Mouse (Mus musculus): ENCODE measurements around the gene Oxct2a. TPM values are rescaled to one million over a fixed set of nuclear protein-coding genes. Genes with fewer than 3 reads are reported as not detected.
A peak's percentile ranks its signal among the peaks of the same experiment; 100 is the strongest.
"Not testable (repeated sequence)": the region's sequence is repeated elsewhere in the genome, so short reads cannot be mapped to it uniquely, and the experiment has no call there.

Oxct2a gene
- total and polyA plus RNA-seq, 3 experiments: 0.04 TPM; not detected in 2

DNA sequence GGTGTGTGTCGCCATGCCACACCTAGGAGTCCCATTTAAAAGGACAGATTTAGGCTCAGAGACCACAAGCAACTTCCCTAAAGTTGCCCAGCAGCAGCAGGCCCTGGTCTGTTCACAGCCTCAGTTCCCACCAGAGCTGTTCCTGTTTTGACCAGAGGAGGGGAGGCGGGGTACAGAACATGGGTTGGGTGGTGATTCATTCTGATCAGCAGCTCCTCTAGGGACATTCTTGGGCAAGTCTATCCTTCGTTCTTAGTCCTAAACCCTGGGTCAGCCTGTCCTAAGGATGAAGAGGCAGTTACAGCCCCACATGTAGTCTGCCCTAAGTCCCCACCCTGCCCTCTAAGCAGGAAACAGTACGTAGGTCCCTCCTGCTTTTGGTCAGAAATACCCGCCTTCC lies 16.8 kb upstream of the Oxct2a start:
- Histone ChIP-seq H3K27ac (ENCODE audit: control insufficient read depth, low read depth, low read length) (no peak overlapping the region), H3K4me1 (ENCODE audit: control insufficient read depth in 1 of 2, insufficient read depth in 2 of 2, low read length in 2 of 2) (no peaks in the 10 kb centered on the region), H3K27me3 (ENCODE audit: control insufficient read depth in 1 of 2, insufficient read depth in 2 of 2, low read length in 2 of 2) (no peaks in the 10 kb centered on the region), H3K79me2 (ENCODE audit: control insufficient read depth, insufficient read depth, low read length, poor library complexity) (no peaks in the 10 kb centered on the region), H3K36me3 (ENCODE audit: control insufficient read depth in 1 of 2, insufficient read depth in 2 of 2, low read length in 2 of 2) (no peaks in the 10 kb centered on the region), H3K9ac (ENCODE audit: control insufficient read depth, low read depth, low read length, poor library complexity, severe bottlenecking) (no peak overlapping the region), H3K9me3 (replicated peaks; ENCODE audit: insufficient read depth, low read length) (no peaks in the 10 kb centered on the region), H3K4me3 (ENCODE audit: control insufficient read depth in 1 of 2, insufficient read depth in 1 of 2, low read depth in 2 of 2, low read length in 2 of 2) (no peak overlapping the region)
- peak; percentile 59 for DNase-seq (ENCODE audit: low read depth, low spot score)
- peak in 1 of 3 experiments; percentile 9; a peak in 1 of 6 replicates for TF ChIP-seq CTCF (IDR thresholded peaks at IDR 0.05 in 2 of 3, conservative IDR thresholded peaks at IDR 0.05 in 1 of 3; ENCODE audit: control insufficient read depth in 1 of 3, insufficient read depth in 1 of 3, low read depth in 2 of 3, low read length in 3 of 3, poor library complexity in 1 of 3, severe bottlenecking in 1 of 3)
- TF ChIP-seq TBP (IDR thresholded peaks at IDR 0.05; ENCODE audit: low read depth, low read length): no peak

DNA sequence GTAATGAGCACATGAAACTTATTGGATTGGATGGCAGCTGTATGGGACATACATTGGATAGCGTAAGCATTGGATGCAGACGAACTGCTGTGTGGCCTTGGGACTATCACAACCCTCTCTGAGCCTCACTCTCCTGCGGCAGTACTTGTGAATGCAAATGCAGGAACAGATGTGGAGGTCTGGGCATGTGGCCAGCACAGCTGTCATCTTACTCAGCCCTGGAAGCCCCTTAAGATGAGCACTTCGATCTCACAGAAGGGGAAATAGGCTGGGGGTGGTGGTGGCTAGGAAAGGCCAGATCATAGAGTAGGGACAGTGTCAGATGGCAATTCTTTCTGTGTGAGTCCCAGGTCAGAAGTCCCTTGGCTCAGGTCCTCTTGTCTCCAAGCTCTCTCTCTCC lies 14.3 kb upstream of the Oxct2a start:
- Histone ChIP-seq H3K27me3 (ENCODE audit: control insufficient read depth in 1 of 2, insufficient read depth in 2 of 2, low read length in 2 of 2) (no peaks in the 10 kb centered on the region), H3K9me3 (replicated peaks; ENCODE audit: insufficient read depth, low read length) (no peaks in the 10 kb centered on the region), H3K4me1 (ENCODE audit: control insufficient read depth in 1 of 2, insufficient read depth in 2 of 2, low read length in 2 of 2) (no peaks in the 10 kb centered on the region), H3K27ac (ENCODE audit: control insufficient read depth, low read depth, low read length) (no peak overlapping the region), H3K4me3 (ENCODE audit: control insufficient read depth in 1 of 2, insufficient read depth in 1 of 2, low read depth in 2 of 2, low read length in 2 of 2) (no peak overlapping the region), H3K9ac (ENCODE audit: control insufficient read depth, low read depth, low read length, poor library complexity, severe bottlenecking) (no peak overlapping the region), H3K36me3 (ENCODE audit: control insufficient read depth in 1 of 2, insufficient read depth in 2 of 2, low read length in 2 of 2) (no peaks in the 10 kb centered on the region), H3K79me2 (ENCODE audit: control insufficient read depth, insufficient read depth, low read length, poor library complexity) (no peaks in the 10 kb centered on the region)
- DNase-seq (ENCODE audit: low read depth, low spot score): peak; percentile 36
- TF ChIP-seq KAT2A (conservative IDR thresholded peaks at IDR 0.05; ENCODE audit: low read depth, low read length): no peak

DNA sequence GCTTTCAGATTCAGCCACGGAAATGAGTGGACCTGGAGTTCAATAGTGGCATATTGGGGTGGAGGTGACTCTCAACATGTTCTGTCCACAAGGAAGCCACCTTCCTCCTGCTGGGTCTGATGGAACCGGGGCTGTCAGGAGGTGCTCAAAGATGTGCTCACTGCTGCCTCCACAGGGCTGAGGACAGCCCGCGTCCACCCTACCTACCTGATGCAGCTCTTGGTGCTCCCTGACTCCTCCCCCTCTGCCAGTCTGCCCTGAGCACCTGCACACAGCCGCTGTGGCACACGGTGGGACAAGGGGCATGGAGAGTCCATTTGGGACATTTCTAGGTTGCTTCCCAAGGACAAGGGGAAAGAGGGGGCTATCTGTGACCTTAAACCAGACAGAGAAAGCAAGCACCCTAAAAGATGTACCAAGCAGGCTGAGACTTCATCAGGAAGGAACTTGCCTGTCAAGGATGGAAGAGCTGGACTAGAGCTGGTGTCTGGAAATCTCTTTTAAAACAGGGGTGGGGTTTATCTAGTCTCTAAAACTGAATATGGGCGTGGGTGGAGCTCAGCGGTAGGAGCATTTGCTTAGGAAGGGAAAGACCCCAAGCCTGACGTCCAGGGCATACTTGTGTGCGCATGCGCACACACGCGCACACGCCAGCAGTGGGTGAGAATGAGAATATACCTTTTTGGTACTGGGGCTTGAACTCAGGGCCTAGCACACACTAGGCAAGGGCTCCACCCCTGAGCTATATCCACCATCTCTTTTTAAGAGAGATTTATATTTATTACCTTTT lies 12.6 kb upstream of the Oxct2a start:
- Histone ChIP-seq H3K79me2 (ENCODE audit: control insufficient read depth, insufficient read depth, low read length, poor library complexity) (no peaks in the 10 kb centered on the region), H3K9ac (ENCODE audit: control insufficient read depth, low read depth, low read length, poor library complexity, severe bottlenecking) (no peak overlapping the region), H3K9me3 (replicated peaks; ENCODE audit: insufficient read depth, low read length) (no peaks in the 10 kb centered on the region), H3K27ac (ENCODE audit: control insufficient read depth, low read depth, low read length) (no peak overlapping the region), H3K27me3 (ENCODE audit: control insufficient read depth in 1 of 2, insufficient read depth in 2 of 2, low read length in 2 of 2) (no peaks in the 10 kb centered on the region), H3K4me3 (ENCODE audit: control insufficient read depth in 1 of 2, insufficient read depth in 1 of 2, low read depth in 2 of 2, low read length in 2 of 2) (no peak overlapping the region), H3K4me1 (ENCODE audit: control insufficient read depth in 1 of 2, insufficient read depth in 2 of 2, low read length in 2 of 2) (no peaks in the 10 kb centered on the region), H3K36me3 (ENCODE audit: control insufficient read depth in 1 of 2, insufficient read depth in 2 of 2, low read length in 2 of 2) (no peaks in the 10 kb centered on the region)
- no peak for DNase-seq (ENCODE audit: low read depth, low spot score)
- TF ChIP-seq RAD21 (IDR thresholded peaks at IDR 0.05; ENCODE audit: low read depth, low read length) (no peak), CTCF (IDR thresholded peaks at IDR 0.05 in 2 of 3, conservative IDR thresholded peaks at IDR 0.05 in 1 of 3; ENCODE audit: control insufficient read depth in 1 of 3, insufficient read depth in 1 of 3, low read depth in 2 of 3, low read length in 3 of 3, poor library complexity in 1 of 3, severe bottlenecking in 1 of 3) (peak in 1 of 3 experiments; percentile 17; a peak in 1 of 6 replicates)

DNA sequence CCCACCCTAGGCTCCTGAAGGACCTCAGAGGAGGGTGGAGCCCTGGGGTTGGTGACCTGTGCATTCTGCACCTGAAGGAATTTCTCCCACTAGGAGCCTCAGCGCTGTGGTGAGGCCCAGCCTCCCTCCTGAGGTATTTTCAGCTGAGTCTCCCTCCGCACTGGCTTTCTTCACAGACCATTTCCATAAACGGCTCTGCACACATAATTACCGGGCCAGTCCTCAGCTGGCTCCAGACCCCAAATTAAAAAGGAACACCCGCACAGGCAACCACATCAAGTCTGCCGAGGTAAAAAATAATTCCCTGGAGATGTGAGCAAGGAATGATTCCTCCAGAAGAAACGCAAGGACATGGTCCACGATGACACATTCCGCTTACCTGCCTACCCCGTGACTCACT lies 11.8 kb upstream of the Oxct2a start:
- DNase-seq (ENCODE audit: low read depth, low spot score); H3K79me2 ChIP-seq (ENCODE audit: control insufficient read depth, insufficient read depth, low read length, poor library complexity); H3K27ac ChIP-seq (ENCODE audit: control insufficient read depth, low read depth, low read length); H3K9ac ChIP-seq (ENCODE audit: control insufficient read depth, low read depth, low read length, poor library complexity, severe bottlenecking); H3K9me3 ChIP-seq (replicated peaks; ENCODE audit: insufficient read depth, low read length); H3K36me3 ChIP-seq (ENCODE audit: control insufficient read depth in 1 of 2, insufficient read depth in 2 of 2, low read length in 2 of 2); H3K27me3 ChIP-seq (ENCODE audit: control insufficient read depth in 1 of 2, insufficient read depth in 2 of 2, low read length in 2 of 2); H3K4me1 ChIP-seq (ENCODE audit: control insufficient read depth in 1 of 2, insufficient read depth in 2 of 2, low read length in 2 of 2); H3K4me3 ChIP-seq (ENCODE audit: control insufficient read depth in 1 of 2, insufficient read depth in 1 of 2, low read depth in 2 of 2, low read length in 2 of 2): not testable (repeated sequence)
